Mouse (Mus musculus) ovary, adult 18-20 months (tissue): ENCODE data around the gene Spaar.

Source experiments
- DNase-seq: peaks from one replicate; pipeline ENCODE4 v3.0.0; 2022; ENCODE audit warnings: low spot score, mixed read lengths

Gene Spaar

GRCm38 (mm10) chr4:43798936-43799335 is 69.1 kb downstream of the Spaar start:
- no peak for DNase-seq
